Mouse (Mus musculus): ENCODE measurements around the gene Sp6.

GRCm38 (mm10) chr11:96997380-96997956, 15.7 kb upstream of the Sp6 start:
- TF ChIP-seq CTCF (IDR thresholded peaks at IDR 0.05; ENCODE audit: borderline replicate concordance, extremely low read depth, insufficient read depth, insufficient read length) (no peak), POLR2A (IDR thresholded peaks at IDR 0.05; ENCODE audit: borderline replicate concordance, extremely low read depth, insufficient read depth, insufficient read length, poor library complexity, severe bottlenecking) (no peak)
